9 mouse cellular contexts compared by ENCODE assay signal in the genomic region with DNA sequence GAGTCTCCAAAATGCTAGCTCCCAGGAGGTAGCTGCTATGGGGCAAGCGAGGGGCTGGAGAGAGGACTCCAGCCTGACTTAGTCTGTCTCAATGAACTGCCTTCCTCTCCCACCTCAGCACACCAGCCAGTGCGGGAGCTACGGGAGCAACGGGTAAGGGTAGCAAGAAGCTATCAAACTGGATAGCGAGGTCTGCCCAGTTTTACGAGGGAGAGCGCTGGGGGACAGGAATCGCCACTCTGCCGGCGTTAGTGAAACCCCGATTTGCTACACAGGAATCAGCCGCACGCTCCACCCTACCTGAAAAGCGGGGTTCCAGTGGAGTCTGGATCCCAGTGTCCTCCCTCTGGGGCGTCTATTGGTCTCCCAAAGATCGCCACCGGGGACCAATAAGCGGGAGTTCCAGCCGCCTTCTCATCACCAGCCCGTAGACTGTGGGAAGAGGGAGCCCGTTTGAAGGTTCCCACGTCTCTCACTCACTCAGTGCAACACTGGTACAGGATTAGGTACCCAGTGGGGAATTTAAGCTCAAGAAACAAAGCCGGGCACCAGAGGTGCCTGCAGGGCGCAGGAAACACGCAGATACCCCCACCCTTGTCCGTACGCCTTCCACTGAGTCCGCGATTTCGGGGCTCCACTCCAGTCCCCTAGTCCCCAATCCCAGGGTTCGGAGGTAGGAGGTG. TPM values are rescaled to one million over a fixed set of nuclear protein-coding genes. Genes with fewer than 3 reads are reported as not detected.
DNase-seq lines count a peak whose midpoint lies in the region; ATAC-seq and TF ChIP-seq lines count a peak whose summit lies in the region.
"Had no signal": no experiment of that assay in that cellular context is flagged by ENCODE, and none has a peak within 500 bp of the region (broad histone marks: within the 10 kb centered on the region; RNA-seq: fewer than 3 reads in every experiment).

No protein-coding gene starts in this region.

- H3K4me1 ChIP-seq in E14TG2a.4 (replicated peaks; ENCODE audit: low read depth, low read length): peaks cover 9% of the 10 kb centered on the region
- H3K4me1 ChIP-seq in embryonic facial prominence, embryonic 15.5 days: peaks cover 13% of the 10 kb centered on the region; the same call in 1 of the 2 replicates
- H3K4me1 ChIP-seq in intestine, embryonic 16.5 days (ENCODE audit: control insufficient read depth, insufficient read depth, low read length): peaks cover 3% of the 10 kb centered on the region
- H3K4me1 ChIP-seq in neural tube, embryonic 13.5 days (replicated peaks): peaks cover 13% of the 10 kb centered on the region

- WGBS in embryonic facial prominence, embryonic 15.5 days: under 1% methylated on average over 31 of the region's 31 CpGs
- WGBS in intestine, embryonic 16.5 days: under 1% methylated on average over 31 of the region's 31 CpGs
- 0% methylated on average over 31 of the region's 31 CpGs for WGBS in neural tube, embryonic 13.5 days

- H3K36me3 ChIP-seq in E14TG2a.4 (ENCODE audit: insufficient read depth, low read length): no peaks in the 10 kb centered on the region
- no peaks in the 10 kb centered on the region for H3K36me3 ChIP-seq in embryonic facial prominence, embryonic 15.5 days
- H3K36me3 ChIP-seq in intestine, embryonic 16.5 days (ENCODE audit: control insufficient read depth, insufficient read depth, low read length): no peaks in the 10 kb centered on the region
- H3K36me3 ChIP-seq in neural tube, embryonic 13.5 days: no peaks in the 10 kb centered on the region
- H3K36me3 ChIP-seq: G1E had no signal

- ATAC-seq in embryonic facial prominence, embryonic 15.5 days (ENCODE audit: insufficient number of reproducible peaks, low FRiP score, low TSS enrichment, low read depth): no peak
- ATAC-seq in intestine, embryonic 16.5 days: peak; percentile 47; the same call in 1 of the 2 replicates
- peak; percentile 76 for ATAC-seq in neural tube, embryonic 13.5 days (ENCODE audit: low read depth)

- H3K27ac ChIP-seq in embryonic facial prominence, embryonic 15.5 days (replicated peaks): no peak overlapping the region
- no peak overlapping the region for H3K27ac ChIP-seq in intestine, embryonic 16.5 days (ENCODE audit: low read length)
- H3K27ac ChIP-seq in neural tube, embryonic 13.5 days (replicated peaks): no peak overlapping the region

- H3K4me3 ChIP-seq in E14TG2a.4 (replicated peaks; ENCODE audit: low read length): peak overlapping the region; percentile 81
- peak overlapping the region; percentile 48 for H3K4me3 ChIP-seq in embryonic facial prominence, embryonic 15.5 days (replicated peaks)
- H3K4me3 ChIP-seq in intestine, embryonic 16.5 days (ENCODE audit: low read length): peak overlapping the region; percentile 54
- H3K4me3 ChIP-seq in neural tube, embryonic 13.5 days: peak overlapping the region; percentile 49

- peak; percentile 16 to 19 for DNase-seq in cerebellum, postnatal 14 days
- no peak for DNase-seq in cerebellum, adult 9-10 months
- no peak for DNase-seq in urinary bladder, adult 2 months (ENCODE audit: low spot score)
- no peak for DNase-seq in layer of hippocampus, adult 11-12 months (ENCODE audit: low spot score)

- peak overlapping the region; percentile 19; the same call in 1 of the 2 replicates for H3K9ac ChIP-seq in embryonic facial prominence, embryonic 15.5 days
- peak overlapping the region; percentile 54 for H3K9ac ChIP-seq in intestine, embryonic 16.5 days (ENCODE audit: low read depth, low read length)
- H3K9ac ChIP-seq in neural tube, embryonic 13.5 days: peak overlapping the region; percentile 68

- no peak for TF ChIP-seq CTCF in E14TG2a.4 (conservative IDR thresholded peaks at IDR 0.05; ENCODE audit: low read length)

- H3K27me3 ChIP-seq in E14TG2a.4 (ENCODE audit: insufficient read depth, low read length): peaks cover 44% of the 10 kb centered on the region
- H3K27me3 ChIP-seq in embryonic facial prominence, embryonic 15.5 days: peaks cover 32% of the 10 kb centered on the region
- H3K27me3 ChIP-seq in intestine, embryonic 16.5 days (replicated peaks; ENCODE audit: control insufficient read depth, insufficient read depth, low read length): peaks cover 11% of the 10 kb centered on the region; the same call in 1 of the 2 replicates
- peaks cover 51% of the 10 kb centered on the region for H3K27me3 ChIP-seq in neural tube, embryonic 13.5 days

- H3K4me2 ChIP-seq in embryonic facial prominence, embryonic 15.5 days (replicated peaks): peak overlapping the region; percentile 95
- H3K4me2 ChIP-seq in intestine, embryonic 16.5 days (ENCODE audit: low read depth, low read length): peak overlapping the region; percentile 96
- H3K4me2 ChIP-seq in neural tube, embryonic 13.5 days: peak overlapping the region; percentile 84

- no peaks in the 10 kb centered on the region for H3K9me3 ChIP-seq in E14TG2a.4 (ENCODE audit: low read length)
- no peaks in the 10 kb centered on the region for H3K9me3 ChIP-seq in embryonic facial prominence, embryonic 15.5 days (replicated peaks)
- H3K9me3 ChIP-seq in intestine, embryonic 16.5 days (ENCODE audit: control insufficient read depth, low read length): no peaks in the 10 kb centered on the region
- no peaks in the 10 kb centered on the region for H3K9me3 ChIP-seq in neural tube, embryonic 13.5 days
- H3K9me3 ChIP-seq: G1E had no signal

RNA-seq across cellular contexts. Expression of a gene that starts 0.6 kb away (rescaled TPM):
- 1.6 and 2.6 TPM in 2 replicates for polyA plus RNA-seq in embryonic facial prominence, embryonic 15.5 days (2015; fragmentation: Nextera tagmentation; extraction: Ambion mirVana)
- polyA plus RNA-seq in intestine, embryonic 16.5 days (2015; fragmentation: Nextera tagmentation; extraction: Ambion mirVana): 0.17 and 0.18 TPM in 2 replicates
- polyA plus RNA-seq in neural tube, embryonic 13.5 days (2015; fragmentation: Nextera tagmentation; extraction: Ambion mirVana): 1.4 and 1.9 TPM in 2 replicates
- polyA plus RNA-seq in urinary bladder, adult 2 months (2012; rRNA removed): 0.01 TPM in 1 of 2 replicates, not detected in the other
- polyA plus RNA-seq: G1E had no signal

Comparison
In these comparisons a context has a peak if more than half of its experiments do, and no peak if none do; other contexts are left out.
1. DNase-seq: peak in cerebellum, postnatal 14 days (2 of 2); none in cerebellum, adult 9-10 months (single experiment), urinary bladder, adult 2 months (single experiment) and layer of hippocampus, adult 11-12 months (single experiment).
2. Peak in every context shown above with its lines, with median percentiles within 50 percentile points of each other: H3K4me3 ChIP-seq, H3K4me2 ChIP-seq and H3K9ac ChIP-seq.